28 mouse cellular contexts compared by ENCODE assay signal in the genomic region with DNA sequence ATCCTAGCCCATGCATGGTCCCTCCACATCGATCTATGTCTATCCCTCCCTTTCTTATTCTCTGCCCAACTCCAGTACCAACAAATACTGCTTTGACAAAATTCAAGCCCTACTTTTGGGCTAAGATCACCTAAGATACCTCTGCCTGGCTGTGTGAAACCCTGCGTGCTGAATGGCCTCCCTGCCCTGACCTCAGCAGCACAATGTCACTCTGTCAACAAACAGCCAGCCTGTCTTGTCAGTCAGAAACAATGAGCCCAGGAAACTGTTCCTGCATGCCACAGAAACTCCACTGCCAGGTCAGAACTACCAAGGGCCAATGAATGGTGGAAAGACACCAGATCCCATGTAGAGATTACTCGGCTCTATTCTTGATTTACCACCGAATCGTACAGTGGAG. TPM values are rescaled to one million over a fixed set of nuclear protein-coding genes. Genes with fewer than 3 reads are reported as not detected.
DNase-seq lines count a peak whose midpoint lies in the region; ATAC-seq and TF ChIP-seq lines count a peak whose summit lies in the region.
"Had no signal": no experiment of that assay in that cellular context is flagged by ENCODE, and none has a peak within 500 bp of the region (broad histone marks: within the 10 kb centered on the region; RNA-seq: fewer than 3 reads in every experiment).

No protein-coding gene starts in this region.

- H3K9ac ChIP-seq in heart, adult 2 months (ENCODE audit: low read depth, low read length) = no peak overlapping the region
- H3K9ac ChIP-seq in heart, embryonic 14.5 days (ENCODE audit: low read length) = no peak overlapping the region
- H3K9ac ChIP-seq: embryonic facial prominence, embryonic 13.5 days; hindbrain, embryonic 15.5 days; limb, embryonic 15.5 days; liver, embryonic 14.5 days; lung, embryonic 14.5 days; neural tube, embryonic 13.5 days had no signal

- no peak overlapping the region for H3K27ac ChIP-seq in heart, adult 2 months
- H3K27ac ChIP-seq in heart, embryonic 14.5 days (replicated peaks in 1 of 2; ENCODE audit: control insufficient read depth in 1 of 2, insufficient read depth in 1 of 2, low read depth in 2 of 2, low read length in 2 of 2) = no peak overlapping the region
- H3K27ac ChIP-seq: embryonic facial prominence, embryonic 13.5 days; hindbrain, embryonic 15.5 days; limb, embryonic 10.5 days; limb, embryonic 15.5 days; liver, embryonic 14.5 days; neural tube, embryonic 13.5 days had no signal

- no peak overlapping the region for H3K4me3 ChIP-seq in heart, adult 2 months
- no peak overlapping the region for H3K4me3 ChIP-seq in heart, embryonic 14.5 days (ENCODE audit: control insufficient read depth in 1 of 2, insufficient read depth in 1 of 2, low read depth in 1 of 2, low read length in 2 of 2)
- H3K4me3 ChIP-seq: embryonic facial prominence, embryonic 13.5 days; hindbrain, embryonic 15.5 days; limb, embryonic 10.5 days; limb, embryonic 15.5 days; neural tube, embryonic 13.5 days had no signal

- H3K36me3 ChIP-seq in heart, adult 2 months (ENCODE audit: control insufficient read depth, insufficient read depth, low read length) = no peaks in the 10 kb centered on the region
- no peaks in the 10 kb centered on the region for H3K36me3 ChIP-seq in heart, embryonic 14.5 days (ENCODE audit: control insufficient read depth, insufficient read depth, low read length)
- H3K36me3 ChIP-seq: embryonic facial prominence, embryonic 13.5 days; hindbrain, embryonic 15.5 days; limb, embryonic 10.5 days; limb, embryonic 15.5 days; neural tube, embryonic 13.5 days had no signal

- no peak for TF ChIP-seq CTCF in heart, adult 2 months (IDR thresholded peaks at IDR 0.05)

- 0 out of 2 replicates have a peak, but pooled peaks cover 1% of the 10 kb centered on the region for H3K27me3 ChIP-seq in heart, adult 2 months (ENCODE audit: control insufficient read depth, insufficient read depth, low read length)
- no peaks in the 10 kb centered on the region for H3K27me3 ChIP-seq in heart, embryonic 14.5 days (ENCODE audit: control insufficient read depth, insufficient read depth, low read length)
- H3K27me3 ChIP-seq: embryonic facial prominence, embryonic 13.5 days; hindbrain, embryonic 15.5 days; limb, embryonic 15.5 days; neural tube, embryonic 13.5 days had no signal

- TF ChIP-seq POLR2A in heart, adult 2 months (IDR thresholded peaks at IDR 0.05; ENCODE audit: insufficient read depth, low read depth, low read length) = no peak

- ATAC-seq in heart, embryonic 14.5 days (ENCODE audit: insufficient number of reproducible peaks, insufficient read depth, low FRiP score, low read depth) = no peak
- ATAC-seq: forebrain, embryonic 16.5 days; inflammation-experienced regulatory T-cells, adult 6 months had no signal

- peak overlapping the region; percentile 40 for H3K4me2 ChIP-seq in heart, embryonic 14.5 days (ENCODE audit: low read length)
- H3K4me2 ChIP-seq: embryonic facial prominence, embryonic 13.5 days; hindbrain, embryonic 15.5 days; limb, embryonic 15.5 days; neural tube, embryonic 13.5 days had no signal

- intact Hi-C loops in heart, adult 2 months (cut with DNase I) = no loop called here

- no peak for TF ChIP-seq EP300 in heart, adult 2 months (IDR thresholded peaks at IDR 0.05; ENCODE audit: insufficient read depth, low read depth, low read length)

- no peaks in the 10 kb centered on the region for H3K9me3 ChIP-seq in heart, embryonic 14.5 days (ENCODE audit: control insufficient read depth, low read length)
- H3K9me3 ChIP-seq: embryonic facial prominence, embryonic 13.5 days; hindbrain, embryonic 15.5 days; limb, embryonic 10.5 days; limb, embryonic 15.5 days; neural tube, embryonic 13.5 days had no signal

- no peaks in the 10 kb centered on the region for H3K4me1 ChIP-seq in heart, adult 2 months (ENCODE audit: control insufficient read depth, insufficient read depth, low read length)
- H3K4me1 ChIP-seq in heart, embryonic 14.5 days (ENCODE audit: control insufficient read depth in 2 of 2, insufficient read depth in 2 of 2, low read length in 2 of 2) = peaks cover 8 to 15% of the 10 kb centered on the region in 2 experiments
- H3K4me1 ChIP-seq: hindbrain, embryonic 15.5 days; limb, embryonic 15.5 days had no signal

- 50% methylated on average over 5 of the region's 5 CpGs for WGBS in heart, adult 2 months
- 33% methylated on average over 5 of the region's 5 CpGs for WGBS in heart, embryonic 14.5 days

- DNase-seq in heart, adult 11 months = peak; percentile 78
- no peak for DNase-seq in heart, adult 2 months
- no peak for DNase-seq in heart, adult 18-20 months
- DNase-seq in retina, postnatal 1 day = peak; percentile 23
- DNase-seq in retina, embryonic 14.5 days (ENCODE audit: low spot score) = no peak
- DNase-seq in frontal cortex, postnatal 14 days (ENCODE audit: low spot score in 2 of 2) = no peak
- DNase-seq: adrenal gland, postnatal 25 days; cerebellum, adult 11-12 months; cerebellum, adult 9-11 months; gastrocnemius, postnatal 14 days; heart, postnatal 36 days; kidney, adult 11 months; kidney, postnatal 14 days; layer of hippocampus, adult 9-11 months; lung, embryonic 14.5 days; lung, postnatal 14 days; right cerebral cortex, postnatal 14 days; thymus, postnatal 4 days had no signal

- no peaks in the 10 kb centered on the region for H3K79me2 ChIP-seq in heart, adult 2 months (replicated peaks; ENCODE audit: control insufficient read depth, insufficient read depth, low read length)

RNA-seq across cellular contexts. Expression of a gene that starts 55.7 kb away (rescaled TPM):
- 1 to 10 TPM in 1 of 2 experiments, under 1 TPM in 1; 0.84 to 1.2 TPM for total RNA-seq in heart, adult 2 months (2021)
- 0.31 and 0.61 TPM in 2 replicates for polyA plus RNA-seq in heart, adult 2 months (2012; rRNA removed)
- polyA plus RNA-seq in heart, embryonic 14.5 days (2014; fragmentation: Nextera tagmentation; extraction: Ambion mirVana) = 0.85 and 1.00 TPM in 2 replicates
- total RNA-seq in heart, adult 18-20 months (2021) = 1 to 10 TPM in 1 of 2 experiments, under 1 TPM in 1; 0.72 to 1.4 TPM
- total RNA-seq: gastrocnemius, postnatal 14 days had no signal
- polyA plus RNA-seq: inflammation-experienced regulatory T-cells, adult 6 months; limb, embryonic 15.5 days; small intestine, adult 2 months had no signal

Comparison
In these comparisons a context has a peak if more than half of its experiments do, and no peak if none do; other contexts are left out.
1. DNase-seq: peak in heart, adult 11 months (single experiment) and retina, postnatal 1 day (single experiment); none in heart, adult 2 months (0 of 2), heart, adult 18-20 months (0 of 2), retina, embryonic 14.5 days (single experiment) and frontal cortex, postnatal 14 days (0 of 2).